Mouse (Mus musculus) G1E (cell line): Measurements from ENCODE around the gene Gm42906.

ENCODE experiments used
- CTCF ChIP-seq: IDR thresholded peaks from 2 replicates; pipeline ENCODE4 v1.5.1; 2012; ENCODE audit warnings: low read depth, low read length, inconsistent platforms, mixed read lengths
- GATA1 ChIP-seq: IDR thresholded peaks from 2 replicates; pipeline ENCODE4 v1.6.1; 2012; ENCODE audit warnings: borderline replicate concordance, low read length, inconsistent platforms, mixed read lengths

GRCm38 (mm10) chr5:151151549-151151948, 276.4 kb downstream of the Gm42906 start:
- TF ChIP-seq CTCF: no peak
- TF ChIP-seq GATA1: no peak
